Mouse (Mus musculus): ENCODE measurements around the gene Sub1. TPM values are rescaled to one million over a fixed set of nuclear protein-coding genes. Genes with fewer than 3 reads are reported as not detected.

The Sub1 gene
- polyA plus RNA-seq, 1 experiment = 0.25 TPM

- TF ChIP-seq CTCF (IDR thresholded peaks at IDR 0.05; ENCODE audit: extremely low read depth, insufficient read length, insufficient replicate concordance, low read depth, low read length) (no peak), POLR2A (IDR thresholded peaks at IDR 0.05; ENCODE audit: low read depth, low read length) (no peak)
These were observed 28.6 kb upstream of the Sub1 start for GRCm38 (mm10) chr15:12025341-12025740.

GRCm38 (mm10) chr15:12024791-12025268 lies 28.0 kb upstream of the Sub1 start:
- Histone ChIP-seq H3K27ac (ENCODE audit: insufficient read depth, low read depth, low read length) (no peak overlapping the region), H3K4me1 (ENCODE audit: control insufficient read depth, insufficient read depth, insufficient read length, low read length) (no peaks in the 10 kb centered on the region), H3K27me3 (ENCODE audit: control insufficient read depth, insufficient read depth, low read length) (no peaks in the 10 kb centered on the region), H3K36me3 (ENCODE audit: control insufficient read depth, insufficient read depth, low read length) (no peaks in the 10 kb centered on the region), H3K4me3 (ENCODE audit: low read depth, low read length) (no peak overlapping the region)
- no peak for TF ChIP-seq CTCF (IDR thresholded peaks at IDR 0.05; ENCODE audit: extremely low read depth, insufficient read length, insufficient replicate concordance, low read depth, low read length)
- TF ChIP-seq POLR2A (IDR thresholded peaks at IDR 0.05; ENCODE audit: low read depth, low read length) = no peak
- WGBS = 53% methylated on average over 14 of the region's 14 CpGs

More at GRCm38 (mm10) chr15:12025341-12025740, 28.6 kb upstream of the Sub1 start:
- Histone ChIP-seq H3K36me3 (ENCODE audit: control insufficient read depth, insufficient read depth, low read length) (no peaks in the 10 kb centered on the region), H3K4me1 (ENCODE audit: control insufficient read depth, insufficient read depth, insufficient read length, low read length) (no peaks in the 10 kb centered on the region), H3K27me3 (ENCODE audit: control insufficient read depth, insufficient read depth, low read length) (no peaks in the 10 kb centered on the region), H3K4me3 (ENCODE audit: low read depth, low read length) (no peak overlapping the region), H3K27ac (ENCODE audit: insufficient read depth, low read depth, low read length) (no peak overlapping the region)
- 74% methylated on average over 10 of the region's 10 CpGs for WGBS

- no peaks in the 10 kb centered on the region for H3K4me1 ChIP-seq (ENCODE audit: control insufficient read depth, insufficient read depth, insufficient read length, low read length)
- no peak overlapping the region for H3K27ac ChIP-seq (ENCODE audit: insufficient read depth, low read depth, low read length)
- no peaks in the 10 kb centered on the region for H3K27me3 ChIP-seq (ENCODE audit: control insufficient read depth, insufficient read depth, low read length)
- TF ChIP-seq POLR2A (IDR thresholded peaks at IDR 0.05; ENCODE audit: low read depth, low read length) (no peak), CTCF (IDR thresholded peaks at IDR 0.05; ENCODE audit: extremely low read depth, insufficient read length, insufficient replicate concordance, low read depth, low read length) (no peak)
- no peaks in the 10 kb centered on the region for H3K36me3 ChIP-seq (ENCODE audit: control insufficient read depth, insufficient read depth, low read length)
- no peak overlapping the region for H3K4me3 ChIP-seq (ENCODE audit: low read depth, low read length)
- 86% methylated on average over 14 of the region's 14 CpGs for WGBS
These were observed 22.7 kb upstream of the Sub1 start for GRCm38 (mm10) chr15:12019443-12019842.

GRCm38 (mm10) chr15:12018428-12018757 lies 21.6 kb upstream of the Sub1 start:
- Histone ChIP-seq H3K27ac (ENCODE audit: insufficient read depth, low read depth, low read length) (no peak overlapping the region), H3K4me3 (ENCODE audit: low read depth, low read length) (no peak overlapping the region), H3K36me3 (ENCODE audit: control insufficient read depth, insufficient read depth, low read length) (no peaks in the 10 kb centered on the region), H3K4me1 (ENCODE audit: control insufficient read depth, insufficient read depth, insufficient read length, low read length) (no peaks in the 10 kb centered on the region), H3K27me3 (ENCODE audit: control insufficient read depth, insufficient read depth, low read length) (no peaks in the 10 kb centered on the region)
- TF ChIP-seq POLR2A (IDR thresholded peaks at IDR 0.05; ENCODE audit: low read depth, low read length) (no peak), CTCF (IDR thresholded peaks at IDR 0.05; ENCODE audit: extremely low read depth, insufficient read length, insufficient replicate concordance, low read depth, low read length) (no peak)
- 85% methylated on average over 6 of the region's 6 CpGs for WGBS

- H3K4me3 ChIP-seq (ENCODE audit: low read depth, low read length) = no peak overlapping the region
- H3K36me3 ChIP-seq (ENCODE audit: control insufficient read depth, insufficient read depth, low read length) = no peaks in the 10 kb centered on the region
- TF ChIP-seq CTCF (IDR thresholded peaks at IDR 0.05; ENCODE audit: extremely low read depth, insufficient read length, insufficient replicate concordance, low read depth, low read length) (no peak), POLR2A (IDR thresholded peaks at IDR 0.05; ENCODE audit: low read depth, low read length) (no peak)
- WGBS = 41% methylated on average over 13 of the region's 13 CpGs
- no peak overlapping the region for H3K27ac ChIP-seq (ENCODE audit: insufficient read depth, low read depth, low read length)
- no peaks in the 10 kb centered on the region for H3K27me3 ChIP-seq (ENCODE audit: control insufficient read depth, insufficient read depth, low read length)
- H3K4me1 ChIP-seq (ENCODE audit: control insufficient read depth, insufficient read depth, insufficient read length, low read length) = no peaks in the 10 kb centered on the region
These were observed 21.1 kb upstream of the Sub1 start for GRCm38 (mm10) chr15:12017700-12018427.

- no peaks in the 10 kb centered on the region for H3K27me3 ChIP-seq (ENCODE audit: control insufficient read depth, insufficient read depth, low read length)
- TF ChIP-seq CTCF (IDR thresholded peaks at IDR 0.05; ENCODE audit: extremely low read depth, insufficient read length, insufficient replicate concordance, low read depth, low read length) = no peak
- no peak for TF ChIP-seq POLR2A (IDR thresholded peaks at IDR 0.05; ENCODE audit: low read depth, low read length)
- H3K4me1 ChIP-seq (ENCODE audit: control insufficient read depth, insufficient read depth, insufficient read length, low read length) = no peaks in the 10 kb centered on the region
- WGBS = 78% methylated on average over 5 of the region's 5 CpGs
- no peak overlapping the region for H3K27ac ChIP-seq (ENCODE audit: insufficient read depth, low read depth, low read length)
- H3K36me3 ChIP-seq (ENCODE audit: control insufficient read depth, insufficient read depth, low read length) = no peaks in the 10 kb centered on the region
- H3K4me3 ChIP-seq (ENCODE audit: low read depth, low read length) = no peak overlapping the region
These were observed 17.6 kb upstream of the Sub1 start for GRCm38 (mm10) chr15:12014197-12014905.

GRCm38 (mm10) chr15:12013532-12014196 lies 16.9 kb upstream of the Sub1 start:
- no peak overlapping the region for H3K27ac ChIP-seq (ENCODE audit: insufficient read depth, low read depth, low read length)
- TF ChIP-seq CTCF (IDR thresholded peaks at IDR 0.05; ENCODE audit: extremely low read depth, insufficient read length, insufficient replicate concordance, low read depth, low read length) = no peak
- TF ChIP-seq POLR2A (IDR thresholded peaks at IDR 0.05; ENCODE audit: low read depth, low read length) = no peak
- no peaks in the 10 kb centered on the region for H3K27me3 ChIP-seq (ENCODE audit: control insufficient read depth, insufficient read depth, low read length)
- WGBS = 62% methylated on average over 6 of the region's 6 CpGs
- no peaks in the 10 kb centered on the region for H3K36me3 ChIP-seq (ENCODE audit: control insufficient read depth, insufficient read depth, low read length)
- no peaks in the 10 kb centered on the region for H3K4me1 ChIP-seq (ENCODE audit: control insufficient read depth, insufficient read depth, insufficient read length, low read length)
- no peak overlapping the region for H3K4me3 ChIP-seq (ENCODE audit: low read depth, low read length)
